Comparison of ENCODE assay signal across 24 mouse cellular contexts in the genomic region with DNA sequence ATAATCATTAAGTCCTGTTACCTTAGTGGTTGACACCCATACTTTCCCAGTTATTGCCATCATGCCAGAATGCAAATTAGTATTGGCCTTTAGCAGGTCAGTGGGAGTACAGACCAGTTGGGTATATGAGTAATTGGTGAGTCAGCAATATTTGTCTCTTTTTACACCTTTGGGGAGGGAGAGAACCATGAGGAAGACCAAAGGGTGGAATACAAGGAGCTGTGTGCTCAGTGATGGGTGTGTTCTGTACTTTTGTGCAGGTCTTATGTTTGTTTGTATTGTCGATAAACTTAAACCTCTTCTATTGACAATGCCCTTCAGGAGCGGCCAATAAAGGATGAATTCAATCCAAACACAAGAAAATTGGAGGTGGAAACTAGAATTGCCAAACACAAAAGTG. TPM values are rescaled to one million over a fixed set of nuclear protein-coding genes. Genes with fewer than 3 reads are reported as not detected.
DNase-seq lines count a peak whose midpoint lies in the region; ATAC-seq and TF ChIP-seq lines count a peak whose summit lies in the region.
"Had no signal": no experiment of that assay in that cellular context is flagged by ENCODE, and none has a peak within 500 bp of the region (broad histone marks: within the 10 kb centered on the region; RNA-seq: fewer than 3 reads in every experiment).

No protein-coding gene starts in this region.

- no peaks in the 10 kb centered on the region for H3K9me3 ChIP-seq in liver, postnatal 0 days (ENCODE audit: low read length)
- no peaks in the 10 kb centered on the region for H3K9me3 ChIP-seq in intestine, postnatal 0 days (ENCODE audit: control insufficient read depth)
- no peaks in the 10 kb centered on the region for H3K9me3 ChIP-seq in stomach, embryonic 16.5 days (replicated peaks; ENCODE audit: control insufficient read depth, low read length)
- H3K9me3 ChIP-seq: embryonic facial prominence, embryonic 15.5 days; forebrain, embryonic 10.5 days; heart, embryonic 13.5 days had no signal

- H3K4me2 ChIP-seq in liver, postnatal 0 days (ENCODE audit: low read depth, low read length): no peak overlapping the region
- H3K4me2 ChIP-seq in intestine, postnatal 0 days (replicated peaks; ENCODE audit: low read depth): no peak overlapping the region
- no peak overlapping the region for H3K4me2 ChIP-seq in stomach, embryonic 16.5 days (ENCODE audit: low read depth, low read length)
- H3K4me2 ChIP-seq: embryonic facial prominence, embryonic 15.5 days; heart, embryonic 13.5 days had no signal

- TF ChIP-seq EP300 in liver, postnatal 0 days (IDR thresholded peaks at IDR 0.05; ENCODE audit: low read depth): no peak

- TF ChIP-seq POLR2A in liver, adult 2 months (IDR thresholded peaks at IDR 0.05; ENCODE audit: extremely low read depth, insufficient read depth, low read length): no peak

- TF ChIP-seq CTCF in liver, adult 2 months (IDR thresholded peaks at IDR 0.05; ENCODE audit: low read depth, low read length): no peak
- no peak for TF ChIP-seq CTCF in liver, postnatal 0 days (IDR thresholded peaks at IDR 0.05; ENCODE audit: low read depth)
- TF ChIP-seq CTCF in intestine, postnatal 0 days (IDR thresholded peaks at IDR 0.05; ENCODE audit: low read depth): no peak

- H3K27me3 ChIP-seq in liver, adult 2 months (ENCODE audit: control insufficient read depth, insufficient read depth, low read length): no peaks in the 10 kb centered on the region
- H3K27me3 ChIP-seq in liver, postnatal 0 days (ENCODE audit: insufficient read depth, low read length): no peaks in the 10 kb centered on the region
- no peaks in the 10 kb centered on the region for H3K27me3 ChIP-seq in intestine, postnatal 0 days (replicated peaks; ENCODE audit: control insufficient read depth, insufficient read depth, low read length)
- no peaks in the 10 kb centered on the region for H3K27me3 ChIP-seq in stomach, embryonic 16.5 days (ENCODE audit: control insufficient read depth, insufficient read depth, low read length)
- H3K27me3 ChIP-seq: embryonic facial prominence, embryonic 15.5 days; heart, embryonic 13.5 days had no signal

- peaks cover 33% of the 10 kb centered on the region for H3K4me1 ChIP-seq in liver, adult 2 months (ENCODE audit: control insufficient read depth, insufficient read depth, low read length)
- H3K4me1 ChIP-seq in liver, postnatal 0 days (ENCODE audit: insufficient read depth): peaks cover 33% of the 10 kb centered on the region
- no peaks in the 10 kb centered on the region; the same call in 1 of the 2 replicates for H3K4me1 ChIP-seq in intestine, postnatal 0 days (replicated peaks; ENCODE audit: control insufficient read depth, insufficient read depth, low read length)
- peaks cover 19% of the 10 kb centered on the region for H3K4me1 ChIP-seq in stomach, embryonic 16.5 days (ENCODE audit: control insufficient read depth, insufficient read depth, low read length)

- H3K79me2 ChIP-seq in liver, adult 2 months (ENCODE audit: control insufficient read depth, insufficient read depth, low read length): peaks cover 38% of the 10 kb centered on the region; the same call in 1 of the 2 replicates

- no peak for ATAC-seq in liver, postnatal 0 days
- peak; percentile 61 for ATAC-seq in intestine, postnatal 0 days
- ATAC-seq in stomach, embryonic 16.5 days (ENCODE audit: insufficient read depth, low FRiP score): peak; percentile 86; the same call in 1 of the 2 replicates
- no peak for ATAC-seq in megakaryocyte-erythroid progenitor cell, adult 5-6 weeks (replicated peaks; ENCODE audit: low FRiP score, low TSS enrichment, poor library complexity, severe bottlenecking)
- ATAC-seq: CD4-positive, CD25-positive, alpha-beta regulatory T cell, adult 4 months; forebrain, embryonic 14.5 days; hindbrain, embryonic 16.5 days had no signal

- H3K36me3 ChIP-seq in liver, adult 2 months (ENCODE audit: control insufficient read depth, insufficient read depth, low read length): 0 out of 2 replicates have a peak, but pooled peaks cover 1% of the 10 kb centered on the region
- H3K36me3 ChIP-seq in liver, postnatal 0 days (replicated peaks; ENCODE audit: insufficient read depth, low read length): peaks cover 6% of the 10 kb centered on the region; the same call in 1 of the 2 replicates
- no peaks in the 10 kb centered on the region; the same call in 1 of the 2 replicates for H3K36me3 ChIP-seq in intestine, postnatal 0 days (ENCODE audit: control insufficient read depth, insufficient read depth)
- H3K36me3 ChIP-seq in stomach, embryonic 16.5 days (ENCODE audit: control insufficient read depth, insufficient read depth, low read length): no peaks in the 10 kb centered on the region
- H3K36me3 ChIP-seq: embryonic facial prominence, embryonic 15.5 days had no signal

- no peak overlapping the region for H3K9ac ChIP-seq in liver, adult 2 months (ENCODE audit: low read depth, low read length)
- H3K9ac ChIP-seq in liver, postnatal 0 days (replicated peaks): no peak overlapping the region
- no peak overlapping the region for H3K9ac ChIP-seq in intestine, postnatal 0 days (ENCODE audit: low read depth, low read length)
- H3K9ac ChIP-seq in stomach, embryonic 16.5 days (ENCODE audit: low read length): no peak overlapping the region
- H3K9ac ChIP-seq: embryonic facial prominence, embryonic 15.5 days; heart, embryonic 13.5 days had no signal

- peak; percentile 71 for DNase-seq in liver, adult 2 months (ENCODE audit: extremely low read depth, low read depth, low spot score)
- DNase-seq in liver, postnatal 0 days: no peak
- DNase-seq in right cerebral cortex, postnatal 4 days: no peak
- no peak for DNase-seq in urinary bladder, adult 2 months (ENCODE audit: low spot score)
- DNase-seq: adrenal gland, postnatal 10 days; B cell, adult 2 months; cerebellum, adult 11 months; cerebellum, adult 8-10 months; cerebellum, postnatal 14 days; embryo, embryonic 11 days; gastrocnemius, adult 2 months; gastrocnemius, postnatal 36 days; heart, adult 11 months; heart, postnatal 36 days had no signal

- 25% methylated on average over 2 of the region's 2 CpGs for WGBS in liver, adult 2 months
- 73% methylated on average over 2 of the region's 2 CpGs for WGBS in liver, postnatal 0 days (ENCODE audit: insufficient replicate concordance)
- WGBS in intestine, postnatal 0 days: 38% methylated on average over 2 of the region's 2 CpGs
- 78% methylated on average over 2 of the region's 2 CpGs for WGBS in stomach, embryonic 16.5 days

- no peak overlapping the region for H3K4me3 ChIP-seq in liver, adult 2 months (ENCODE audit: insufficient read depth, low read depth, low read length)
- no peak overlapping the region for H3K4me3 ChIP-seq in liver, postnatal 0 days (ENCODE audit: low read depth, low read length)
- no peak overlapping the region for H3K4me3 ChIP-seq in intestine, postnatal 0 days (ENCODE audit: low read depth, low read length)
- no peak overlapping the region for H3K4me3 ChIP-seq in stomach, embryonic 16.5 days (replicated peaks; ENCODE audit: low read length)
- H3K4me3 ChIP-seq: embryonic facial prominence, embryonic 15.5 days; erythroblast, embryonic 14.5 days; forebrain, embryonic 10.5 days; gastrocnemius, adult 2 months; heart, embryonic 13.5 days had no signal

- peak overlapping the region; percentile 39; the same call in 1 of the 2 replicates for H3K27ac ChIP-seq in liver, adult 2 months (replicated peaks; ENCODE audit: insufficient read depth, low read depth, low read length)
- H3K27ac ChIP-seq in liver, postnatal 0 days (ENCODE audit: low read depth): no peak overlapping the region
- no peak overlapping the region for H3K27ac ChIP-seq in intestine, postnatal 0 days (ENCODE audit: low read depth, low read length)
- no peak overlapping the region for H3K27ac ChIP-seq in stomach, embryonic 16.5 days (ENCODE audit: low read length)
- H3K27ac ChIP-seq: embryonic facial prominence, embryonic 15.5 days; forebrain, embryonic 10.5 days; gastrocnemius, adult 2 months; heart, embryonic 13.5 days had no signal

RNA-seq across cellular contexts. Expression of gene Larp4b, which starts 6.8 kb away (rescaled TPM):
- 34.2 TPM in 2 replicates for total RNA-seq in liver, adult 2 months (2014; rRNA removed)
- polyA plus RNA-seq in liver, adult 2 months (2012; rRNA removed): 18.1 and 20.4 TPM in 2 replicates
- 17.4 and 20.3 TPM in 2 replicates for polyA plus RNA-seq in liver, postnatal 0 days (2015; fragmentation: Nextera tagmentation; extraction: Ambion mirVana)
- 32.5 and 35.8 TPM in 2 replicates for polyA plus RNA-seq in intestine, postnatal 0 days (2015; fragmentation: Nextera tagmentation; extraction: Ambion mirVana)
- polyA plus RNA-seq in stomach, embryonic 16.5 days (2015; fragmentation: Nextera tagmentation; extraction: Ambion mirVana): 37.9 and 40.4 TPM in 2 replicates
- total RNA-seq in megakaryocyte-erythroid progenitor cell, adult 5-6 weeks (2014; fragmentation: Nextera tagmentation): 76.6 and 80.3 TPM in 2 replicates
- 93.4 and 118 TPM in 2 replicates for total RNA-seq in megakaryocyte-erythroid progenitor cell, adult 5-6 weeks (2017)
- 21.7 and 27.3 TPM in 2 replicates for polyA plus RNA-seq in urinary bladder, adult 2 months (2012; rRNA removed)

Comparison
In these comparisons a context has a peak if more than half of its experiments do, and no peak if none do; other contexts are left out.
1. ATAC-seq: peak in intestine, postnatal 0 days (single experiment) and stomach, embryonic 16.5 days (single experiment); none in liver, postnatal 0 days (single experiment) and megakaryocyte-erythroid progenitor cell, adult 5-6 weeks (single experiment).